Mouse (Mus musculus): Measurements from ENCODE around the gene Mrpl4. TPM values are rescaled to one million over a fixed set of nuclear protein-coding genes. Genes with fewer than 3 reads are reported as not detected.
A peak's percentile ranks its signal among the peaks of the same experiment; 100 is the strongest.
"Not testable (repeated sequence)": the region's sequence is repeated elsewhere in the genome, so short reads cannot be mapped to it uniquely, and the experiment has no call there.

The Mrpl4 gene
- polyA plus RNA-seq, 1 experiment, result 114 TPM

- no peak for DNase-seq (ENCODE audit: extremely low spot score in 1 of 2, low spot score in 1 of 2)
Observed at GRCm38 (mm10) chr9:20983169-20983568, 19.4 kb upstream of the Mrpl4 start.

- no peak for DNase-seq (ENCODE audit: extremely low spot score in 1 of 2, low spot score in 1 of 2)
Observed at GRCm38 (mm10) chr9:20986952-20987686, 15.4 kb upstream of the Mrpl4 start.

GRCm38 (mm10) chr9:20987953-20988352 lies 14.6 kb upstream of the Mrpl4 start:
- no peak for DNase-seq (ENCODE audit: extremely low spot score in 1 of 2, low spot score in 1 of 2)

GRCm38 (mm10) chr9:20990861-20991260 lies 11.7 kb upstream of the Mrpl4 start:
- DNase-seq (ENCODE audit: extremely low spot score in 1 of 2, low spot score in 1 of 2), result no peak

- DNase-seq (ENCODE audit: extremely low spot score in 1 of 2, low spot score in 1 of 2), result no peak
Observed at GRCm38 (mm10) chr9:20991587-20991986, 11.0 kb upstream of the Mrpl4 start.

- no peak for DNase-seq (ENCODE audit: extremely low spot score in 1 of 2, low spot score in 1 of 2)
Observed at GRCm38 (mm10) chr9:20993165-20993898, 9.2 kb upstream of the Mrpl4 start.

GRCm38 (mm10) chr9:20995069-20995468 lies 7.5 kb upstream of the Mrpl4 start:
- no peak for DNase-seq (ENCODE audit: extremely low spot score in 1 of 2, low spot score in 1 of 2)

- DNase-seq (ENCODE audit: extremely low spot score in 1 of 2, low spot score in 1 of 2), result no peak
Observed at GRCm38 (mm10) chr9:20997065-20997464, 5.5 kb upstream of the Mrpl4 start.

GRCm38 (mm10) chr9:20998337-20998736 lies 4.2 kb upstream of the Mrpl4 start:
- not testable (repeated sequence) for DNase-seq (ENCODE audit: extremely low spot score in 1 of 2, low spot score in 1 of 2)

- no peak for DNase-seq (ENCODE audit: extremely low spot score in 1 of 2, low spot score in 1 of 2)
Observed at GRCm38 (mm10) chr9:21000811-21001210, 1.7 kb upstream of the Mrpl4 start.

- no peak for DNase-seq (ENCODE audit: extremely low spot score in 1 of 2, low spot score in 1 of 2)
Observed at GRCm38 (mm10) chr9:21001651-21002200, 812 bp upstream of the Mrpl4 start.

GRCm38 (mm10) chr9:21002270-21002626 lies 290 bp upstream of the Mrpl4 start:
- DNase-seq (ENCODE audit: extremely low spot score in 1 of 2, low spot score in 1 of 2), result no peak

GRCm38 (mm10) chr9:21007313-21007952 lies 4.9 kb downstream of the Mrpl4 start:
- DNase-seq (ENCODE audit: extremely low spot score in 1 of 2, low spot score in 1 of 2), result no peak

GRCm38 (mm10) chr9:21008007-21008406 lies 5.5 kb downstream of the Mrpl4 start:
- no peak for DNase-seq (ENCODE audit: extremely low spot score in 1 of 2, low spot score in 1 of 2)

- no peak for DNase-seq (ENCODE audit: extremely low spot score in 1 of 2, low spot score in 1 of 2)
Observed at GRCm38 (mm10) chr9:21010362-21010761, 7.8 kb downstream of the Mrpl4 start.

- DNase-seq (ENCODE audit: extremely low spot score in 1 of 2, low spot score in 1 of 2), result not testable (repeated sequence)
Observed at GRCm38 (mm10) chr9:21010939-21011541, 8.5 kb downstream of the Mrpl4 start.

GRCm38 (mm10) chr9:21011846-21012312 lies 9.3 kb downstream of the Mrpl4 start:
- DNase-seq (ENCODE audit: extremely low spot score in 1 of 2, low spot score in 1 of 2), result no peak

- no peak for DNase-seq (ENCODE audit: extremely low spot score in 1 of 2, low spot score in 1 of 2)
Observed at GRCm38 (mm10) chr9:21012368-21012767, 9.8 kb downstream of the Mrpl4 start.

GRCm38 (mm10) chr9:21014691-21015570 lies 12.4 kb downstream of the Mrpl4 start:
- DNase-seq (ENCODE audit: extremely low spot score in 1 of 2, low spot score in 1 of 2), result peak in 1 of 2 experiments; percentile 52
